Mouse (Mus musculus): ENCODE results near the gene Fam198b. TPM values are rescaled to one million over a fixed set of nuclear protein-coding genes. Genes with fewer than 3 reads are reported as not detected.

Gene Fam198b
- polyA plus RNA-seq, 1 experiment from 2014 or later: 1.4 TPM

DNA sequence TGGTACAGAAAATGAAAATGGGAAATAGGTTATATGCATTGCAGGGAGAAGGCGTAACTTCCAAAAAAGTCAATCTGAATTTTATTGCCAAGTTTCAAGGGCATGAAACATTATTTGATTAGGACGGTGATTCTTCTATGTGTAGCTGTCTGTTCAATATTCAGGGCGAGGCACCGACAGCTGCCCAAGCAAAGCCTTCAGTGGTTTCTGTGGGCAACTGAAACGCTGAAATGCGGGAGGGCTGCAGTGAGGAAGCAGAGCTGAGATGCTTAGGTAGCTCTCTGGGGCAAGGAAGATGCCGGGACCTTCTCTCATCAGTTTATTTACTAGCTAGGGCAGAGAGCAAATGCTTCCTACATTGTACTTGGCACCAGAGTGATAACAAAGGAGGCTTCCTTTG lies 87.2 kb downstream of the Fam198b start:
- no peaks in the 10 kb centered on the region for H3K36me3 ChIP-seq (replicated peaks)
- no peak overlapping the region for H3K4me3 ChIP-seq (replicated peaks)
- no peak overlapping the region for H3K27ac ChIP-seq
- no peak overlapping the region for H3K9ac ChIP-seq
- WGBS: 86% methylated on average over 7 of the region's 7 CpGs
- no peaks in the 10 kb centered on the region for H3K4me1 ChIP-seq
- no peaks in the 10 kb centered on the region for H3K9me3 ChIP-seq
- no peak for ATAC-seq (ENCODE audit: low FRiP score)
- H3K27me3 ChIP-seq: no peaks in the 10 kb centered on the region
- H3K4me2 ChIP-seq: no peak overlapping the region

- ATAC-seq (ENCODE audit: low FRiP score): no peak
- Histone ChIP-seq H3K27me3 (no peaks in the 10 kb centered on the region), H3K4me1 (no peaks in the 10 kb centered on the region), H3K4me2 (no peak overlapping the region), H3K9me3 (no peaks in the 10 kb centered on the region), H3K36me3 (replicated peaks) (no peaks in the 10 kb centered on the region), H3K4me3 (replicated peaks) (no peak overlapping the region), H3K9ac (no peak overlapping the region), H3K27ac (no peak overlapping the region)
- WGBS: 68% methylated on average over 3 of the region's 3 CpGs
Measured at GRCm38 (mm10) chr3:79976786-79977185, 92.5 kb downstream of the Fam198b start.

DNA sequence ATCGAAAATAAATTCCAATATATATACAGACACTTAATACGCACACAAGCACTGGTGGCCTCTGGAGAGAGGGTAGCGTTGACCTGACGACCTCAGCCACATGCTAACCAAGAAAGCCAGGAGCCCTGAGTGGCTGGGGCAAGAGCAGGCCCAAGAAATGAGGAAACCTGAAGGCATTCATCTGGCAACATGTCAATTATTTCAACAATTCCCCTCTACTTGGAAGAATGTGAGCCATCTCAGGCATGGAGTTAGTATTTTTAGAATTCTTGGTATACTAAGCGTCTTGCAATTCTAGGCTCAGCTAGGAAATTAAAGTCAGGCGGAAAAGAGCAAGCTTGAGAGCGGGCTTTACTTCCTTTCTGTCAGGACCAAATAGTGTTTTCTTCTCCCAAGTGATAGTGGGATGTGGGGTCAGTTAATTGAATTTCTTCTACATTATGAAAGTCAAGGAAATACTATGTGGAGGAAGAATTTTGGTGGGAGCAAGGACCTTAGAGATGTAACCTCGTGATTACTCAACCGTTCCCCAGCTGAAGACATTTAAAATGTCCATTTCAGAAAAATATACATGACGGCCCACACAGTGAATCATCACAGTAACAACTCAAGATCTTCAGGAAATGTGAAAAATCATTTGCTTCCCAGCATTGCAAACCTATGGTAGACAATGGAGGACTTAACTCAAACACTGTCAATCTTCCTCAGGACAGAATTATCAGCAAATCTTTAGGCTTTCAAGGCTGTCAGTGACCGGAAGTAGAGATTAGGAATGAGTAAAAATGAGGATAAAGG lies 93.5 kb downstream of the Fam198b start:
- H3K4me1 ChIP-seq: no peaks in the 10 kb centered on the region
- H3K36me3 ChIP-seq (replicated peaks): no peaks in the 10 kb centered on the region
- no peak for ATAC-seq (ENCODE audit: low FRiP score)
- H3K4me3 ChIP-seq (replicated peaks): no peak overlapping the region
- no peaks in the 10 kb centered on the region for H3K9me3 ChIP-seq
- H3K27ac ChIP-seq: no peak overlapping the region
- no peak overlapping the region for H3K4me2 ChIP-seq
- no peaks in the 10 kb centered on the region for H3K27me3 ChIP-seq
- H3K9ac ChIP-seq: no peak overlapping the region
- 82% methylated on average over 11 of the region's 11 CpGs for WGBS

- H3K27ac ChIP-seq: no peak overlapping the region
- no peaks in the 10 kb centered on the region for H3K27me3 ChIP-seq
- no peaks in the 10 kb centered on the region for H3K4me1 ChIP-seq
- H3K4me3 ChIP-seq (replicated peaks): no peak overlapping the region
- H3K4me2 ChIP-seq: no peak overlapping the region
- no peak for ATAC-seq (ENCODE audit: low FRiP score)
- H3K9me3 ChIP-seq: no peaks in the 10 kb centered on the region
- 96% methylated on average over 1 of the region's 1 CpGs for WGBS
- H3K36me3 ChIP-seq (replicated peaks): no peaks in the 10 kb centered on the region
- no peak overlapping the region for H3K9ac ChIP-seq
Measured at GRCm38 (mm10) chr3:79980714-79981113, 96.4 kb downstream of the Fam198b start.

DNA sequence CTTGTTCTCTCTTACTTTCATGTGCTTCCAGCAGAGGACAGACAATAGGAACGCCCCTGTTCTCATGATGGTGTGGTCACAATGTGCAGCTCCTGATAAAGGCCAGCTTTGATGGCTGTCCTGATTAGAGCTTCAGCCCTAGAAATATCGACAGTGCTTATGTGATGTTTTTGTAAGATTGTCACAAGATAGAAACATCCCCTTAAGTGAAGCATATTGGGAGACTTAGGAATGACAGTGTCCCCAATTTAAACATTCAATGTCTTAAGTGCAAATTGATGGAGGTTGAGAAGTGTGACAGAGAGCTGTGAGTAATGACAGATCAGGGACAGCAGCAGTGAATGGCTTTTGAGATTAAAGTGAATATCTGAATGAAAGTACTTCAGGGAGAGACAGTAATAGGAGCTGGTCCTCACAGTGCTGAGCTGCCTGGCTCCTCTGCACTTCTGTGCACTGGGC lies 99.7 kb downstream of the Fam198b start:
- no peaks in the 10 kb centered on the region for H3K36me3 ChIP-seq (replicated peaks)
- H3K27me3 ChIP-seq: no peaks in the 10 kb centered on the region
- WGBS: 63% methylated on average over 2 of the region's 2 CpGs
- H3K4me2 ChIP-seq: no peak overlapping the region
- H3K9ac ChIP-seq: no peak overlapping the region
- ATAC-seq (ENCODE audit: low FRiP score): no peak
- no peaks in the 10 kb centered on the region for H3K9me3 ChIP-seq
- no peak overlapping the region for H3K27ac ChIP-seq
- no peaks in the 10 kb centered on the region for H3K4me1 ChIP-seq
- no peak overlapping the region for H3K4me3 ChIP-seq (replicated peaks)

GRCm38 (mm10) chr3:79984542-79984941 lies 100.2 kb downstream of the Fam198b start:
- H3K4me3 ChIP-seq (replicated peaks): no peak overlapping the region
- no peaks in the 10 kb centered on the region for H3K36me3 ChIP-seq (replicated peaks)
- 64% methylated on average over 1 of the region's 1 CpGs for WGBS
- H3K4me1 ChIP-seq: no peaks in the 10 kb centered on the region
- H3K4me2 ChIP-seq: no peak overlapping the region
- H3K9me3 ChIP-seq: no peaks in the 10 kb centered on the region
- H3K27me3 ChIP-seq: no peaks in the 10 kb centered on the region
- no peak overlapping the region for H3K27ac ChIP-seq
- no peak overlapping the region for H3K9ac ChIP-seq
- no peak for ATAC-seq (ENCODE audit: low FRiP score)

DNA sequence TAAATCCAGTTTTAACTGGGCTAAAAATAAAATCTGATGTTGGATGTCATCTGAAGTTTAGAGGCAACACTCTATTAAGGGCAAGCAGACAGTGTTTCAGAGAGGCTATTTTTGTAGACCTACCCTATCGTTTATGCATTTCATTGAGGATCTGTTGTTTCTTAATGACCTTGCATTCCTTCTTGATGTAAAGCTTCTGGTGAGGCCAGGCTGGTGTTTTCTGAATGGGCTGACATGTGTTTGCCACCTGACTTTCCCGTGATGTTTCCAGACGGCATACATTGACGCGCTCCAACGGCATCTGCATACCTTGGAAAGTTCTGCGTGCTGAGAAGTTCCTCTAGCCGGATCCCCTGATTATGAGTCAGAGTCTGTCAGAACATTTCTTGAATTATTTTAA lies 104.9 kb downstream of the Fam198b start:
- no peak overlapping the region for H3K27ac ChIP-seq
- WGBS: 80% methylated on average over 8 of the region's 8 CpGs

DNA sequence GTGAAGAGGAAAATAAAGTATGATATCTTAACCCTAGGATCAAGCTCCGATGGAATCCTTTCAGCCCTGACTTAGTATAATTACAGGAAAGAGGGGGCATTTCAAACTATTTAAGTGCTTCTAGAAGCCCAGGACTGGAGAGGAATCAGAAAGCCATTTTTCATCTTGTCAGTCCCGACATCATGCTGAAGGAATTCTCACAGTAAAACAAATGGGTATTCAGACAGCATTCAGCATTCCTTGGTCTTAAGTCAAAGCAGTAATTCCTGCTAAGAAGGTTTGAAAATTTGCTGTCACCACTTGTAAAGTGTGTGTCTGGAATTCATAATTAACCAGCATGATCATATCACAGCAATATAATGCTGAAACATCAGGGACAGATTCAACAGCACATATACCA lies 105.6 kb downstream of the Fam198b start:
- ATAC-seq (ENCODE audit: low FRiP score): no peak; the same call in 1 of the 2 replicates
- 65% methylated on average over 2 of the region's 2 CpGs for WGBS
- Histone ChIP-seq H3K27me3 (no peaks in the 10 kb centered on the region), H3K4me3 (replicated peaks) (no peak overlapping the region), H3K4me1 (no peaks in the 10 kb centered on the region), H3K9me3 (no peaks in the 10 kb centered on the region), H3K36me3 (replicated peaks) (no peaks in the 10 kb centered on the region), H3K27ac (no peak overlapping the region), H3K9ac (no peak overlapping the region), H3K4me2 (no peak overlapping the region)

More for the DNA sequence above, 104.9 kb downstream of the Fam198b start:
- Histone ChIP-seq H3K4me1 (no peaks in the 10 kb centered on the region), H3K4me3 (replicated peaks) (no peak overlapping the region), H3K9ac (no peak overlapping the region), H3K27me3 (no peaks in the 10 kb centered on the region), H3K36me3 (replicated peaks) (no peaks in the 10 kb centered on the region), H3K9me3 (no peaks in the 10 kb centered on the region), H3K4me2 (no peak overlapping the region)
- no peak for ATAC-seq (ENCODE audit: low FRiP score)

GRCm38 (mm10) chr3:79990480-79990879 lies 106.1 kb downstream of the Fam198b start:
- no peak for ATAC-seq (ENCODE audit: low FRiP score)
- H3K27me3 ChIP-seq: no peaks in the 10 kb centered on the region
- no peaks in the 10 kb centered on the region for H3K36me3 ChIP-seq (replicated peaks)
- H3K4me3 ChIP-seq (replicated peaks): no peak overlapping the region
- no peaks in the 10 kb centered on the region for H3K4me1 ChIP-seq
- no peak overlapping the region for H3K27ac ChIP-seq
- no peak overlapping the region for H3K4me2 ChIP-seq
- no peak overlapping the region for H3K9ac ChIP-seq
- H3K9me3 ChIP-seq: no peaks in the 10 kb centered on the region

GRCm38 (mm10) chr3:79994029-79994539 lies 109.8 kb downstream of the Fam198b start:
- Histone ChIP-seq H3K4me3 (replicated peaks) (no peak overlapping the region), H3K27me3 (no peaks in the 10 kb centered on the region), H3K4me1 (no peaks in the 10 kb centered on the region), H3K27ac (no peak overlapping the region), H3K9me3 (no peaks in the 10 kb centered on the region), H3K4me2 (no peak overlapping the region), H3K9ac (no peak overlapping the region), H3K36me3 (replicated peaks) (no peaks in the 10 kb centered on the region)
- WGBS: 84% methylated on average over 5 of the region's 5 CpGs
- no peak for ATAC-seq (ENCODE audit: low FRiP score)

GRCm38 (mm10) chr3:79995726-79996125 lies 111.4 kb downstream of the Fam198b start:
- Histone ChIP-seq H3K4me3 (replicated peaks) (no peak overlapping the region), H3K4me1 (no peaks in the 10 kb centered on the region), H3K27ac (no peak overlapping the region), H3K9me3 (no peaks in the 10 kb centered on the region), H3K36me3 (replicated peaks) (no peaks in the 10 kb centered on the region), H3K27me3 (no peaks in the 10 kb centered on the region), H3K4me2 (no peak overlapping the region), H3K9ac (no peak overlapping the region)
- 80% methylated on average over 6 of the region's 6 CpGs for WGBS
- peak; percentile 41; the same call in 1 of the 2 replicates for ATAC-seq (ENCODE audit: low FRiP score)

Measured in forebrain, embryonic 12.5 days (tissue).